Mouse (Mus musculus) kidney, postnatal 36 days (tissue): ENCODE data around the gene Celf2.

Source experiments
- DNase-seq, 2 experiments: peaks; one replicate each; pipeline ENCODE4 v3.0.0; 2021 to 2022; ENCODE audit warnings: mixed read lengths in 2 of 2

Celf2 gene

GRCm38 (mm10) chr2:7080794-7081783 is 428.3 kb downstream of the Celf2 start:
- DNase-seq = peak in 1 of 2 experiments; percentile 32

GRCm38 (mm10) chr2:7080086-7080485 is 429.3 kb downstream of the Celf2 start:
- no peak for DNase-seq

- no peak for DNase-seq
Observed at GRCm38 (mm10) chr2:7079390-7079789, 430.0 kb downstream of the Celf2 start.

- DNase-seq = no peak
Observed at GRCm38 (mm10) chr2:7073730-7074129, 435.6 kb downstream of the Celf2 start.

- no peak for DNase-seq
Observed at GRCm38 (mm10) chr2:7072344-7073265, 436.8 kb downstream of the Celf2 start.

- DNase-seq = peak; percentile 10 to 18
Observed at GRCm38 (mm10) chr2:7069458-7069857, 439.9 kb downstream of the Celf2 start.

GRCm38 (mm10) chr2:7068281-7068680 is 441.1 kb downstream of the Celf2 start:
- DNase-seq = no peak

- peak in 1 of 2 experiments; percentile 3 for DNase-seq
Observed at GRCm38 (mm10) chr2:7063574-7064192, 445.7 kb downstream of the Celf2 start.

GRCm38 (mm10) chr2:7060490-7061105 is 448.8 kb downstream of the Celf2 start:
- DNase-seq = peak in 1 of 2 experiments; percentile 45

GRCm38 (mm10) chr2:7056401-7056800 is 453.0 kb downstream of the Celf2 start:
- peak in 1 of 2 experiments; percentile 4 for DNase-seq

GRCm38 (mm10) chr2:7055958-7056357 is 453.4 kb downstream of the Celf2 start:
- DNase-seq = no peak

- DNase-seq = no peak
Observed at GRCm38 (mm10) chr2:7051090-7051489, 458.3 kb downstream of the Celf2 start.

GRCm38 (mm10) chr2:7046155-7046554 is 463.2 kb downstream of the Celf2 start:
- no peak for DNase-seq

GRCm38 (mm10) chr2:7045531-7045930 is 463.8 kb downstream of the Celf2 start:
- no peak for DNase-seq

GRCm38 (mm10) chr2:7043770-7044459 is 465.4 kb downstream of the Celf2 start:
- no peak for DNase-seq

- DNase-seq = no peak
Observed at GRCm38 (mm10) chr2:7040940-7041339, 468.4 kb downstream of the Celf2 start.

GRCm38 (mm10) chr2:7038991-7039390 is 470.4 kb downstream of the Celf2 start:
- no peak for DNase-seq

- no peak for DNase-seq
Observed at GRCm38 (mm10) chr2:7031389-7031788, 478.0 kb downstream of the Celf2 start.

GRCm38 (mm10) chr2:7026737-7027136 is 482.6 kb downstream of the Celf2 start:
- no peak for DNase-seq

- DNase-seq = peak; percentile 25 to 29
Observed at GRCm38 (mm10) chr2:7025594-7025993, 483.8 kb downstream of the Celf2 start.

- DNase-seq = no peak
Observed at GRCm38 (mm10) chr2:7022184-7022583, 487.2 kb downstream of the Celf2 start.
